Mouse (Mus musculus) adrenal gland, postnatal 10 days (tissue): Measurements from ENCODE around the gene Sergef. TPM values are rescaled to one million over a fixed set of nuclear protein-coding genes. Genes with fewer than 3 reads are reported as not detected.

Experiments used
- DNase-seq: peaks from one replicate; pipeline ENCODE4 v3.0.0; 2021; ENCODE audit warnings: mixed read lengths
- total RNA-seq, 2 experiments: library from RNA; stranded (reverse); gene quantifications; 2 replicates each; pipeline ENCODE4 v1.2.3; 2021

Gene Sergef
- total RNA-seq, 2 experiments from 2014 or later, result 9.7 to 14.4 TPM

DNA sequence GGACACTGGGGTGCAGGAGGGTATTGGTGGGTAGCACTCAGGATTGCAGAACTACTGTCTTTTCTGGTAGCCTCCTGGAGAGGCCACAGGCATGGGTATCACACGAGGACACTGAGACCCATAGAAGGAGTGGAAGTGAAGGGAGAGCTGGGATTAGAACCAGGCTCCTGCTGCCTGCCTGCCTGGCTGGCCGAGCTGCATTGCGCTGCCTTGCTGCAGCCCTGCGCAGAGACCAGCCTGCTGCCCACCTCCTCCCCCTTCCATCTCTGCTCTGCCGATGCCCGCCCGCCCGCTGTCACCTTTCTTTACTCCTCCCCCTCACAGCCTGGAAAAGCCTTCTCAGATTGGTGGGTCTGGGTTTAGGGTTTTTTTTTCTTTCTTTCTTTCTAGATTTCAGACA is 239.3 kb downstream of the Sergef start:
- no peak for DNase-seq

DNA sequence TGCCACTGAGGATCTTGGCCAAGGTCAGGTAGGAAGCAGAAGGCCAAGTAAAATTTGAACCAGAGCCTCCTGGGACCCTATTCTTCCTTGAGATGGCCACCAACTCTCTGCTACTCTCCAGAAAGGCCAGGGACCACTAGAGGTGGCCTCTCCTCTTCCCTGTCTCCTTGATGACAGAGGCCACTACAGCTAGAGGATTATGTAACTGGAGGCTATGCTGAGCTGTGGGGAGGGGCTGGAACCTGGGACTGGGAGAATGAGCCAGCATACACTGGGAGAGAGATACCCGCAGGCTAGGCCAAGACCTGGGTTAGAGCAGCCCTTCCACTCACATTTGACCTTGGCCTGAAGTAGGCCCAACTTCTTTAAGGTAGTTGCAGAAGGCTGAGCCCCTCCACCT is 239.9 kb downstream of the Sergef start:
- no peak for DNase-seq

GRCm38 (mm10) chr7:46398612-46399011 is 241.0 kb downstream of the Sergef start:
- no peak for DNase-seq

DNA sequence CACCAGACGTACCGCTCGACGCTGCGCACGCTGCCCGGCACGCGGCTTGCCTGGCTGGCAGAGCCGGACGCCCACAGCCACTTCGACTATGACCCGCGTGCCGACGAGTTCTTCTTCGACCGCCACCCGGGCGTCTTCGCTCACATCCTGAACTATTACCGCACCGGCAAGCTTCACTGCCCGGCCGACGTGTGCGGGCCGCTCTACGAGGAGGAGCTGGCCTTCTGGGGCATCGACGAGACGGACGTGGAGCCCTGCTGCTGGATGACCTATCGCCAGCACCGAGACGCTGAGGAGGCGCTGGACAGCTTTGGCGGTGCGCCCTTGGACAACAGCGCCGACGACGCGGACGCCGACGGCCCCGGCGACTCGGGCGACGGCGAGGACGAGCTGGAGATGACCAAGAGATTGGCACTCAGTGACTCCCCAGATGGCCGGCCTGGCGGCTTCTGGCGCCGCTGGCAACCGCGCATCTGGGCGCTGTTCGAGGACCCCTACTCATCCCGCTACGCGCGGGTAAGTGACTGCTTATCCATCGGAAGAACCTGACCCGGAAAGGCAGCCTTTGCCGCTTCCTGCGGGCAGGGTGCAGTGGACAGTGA is 241.8 kb downstream of the Sergef start:
- no peak for DNase-seq

- DNase-seq, result no peak
Observed at GRCm38 (mm10) chr7:46396928-46397731, 242.5 kb downstream of the Sergef start.

GRCm38 (mm10) chr7:46396231-46396927 is 243.2 kb downstream of the Sergef start, which contains the start of gene Kcnc1:
Gene Kcnc1 (plus strand): TSS chr7:46396497.
- peak; percentile 93 for DNase-seq

GRCm38 (mm10) chr7:46395571-46395970 is 244.0 kb downstream of the Sergef start:
- DNase-seq, result no peak

- no peak for DNase-seq
Observed at GRCm38 (mm10) chr7:46394933-46395332, 244.7 kb downstream of the Sergef start.

GRCm38 (mm10) chr7:46393718-46394511 is 245.7 kb downstream of the Sergef start:
- no peak for DNase-seq

Other genes starting within 250 kb of the Sergef start
- 1 to 10 TPM in 1 of 2 experiments, under 1 TPM in 1; 0.63 to 1.7 TPM for gene Kcnc1, start 243.3 kb downstream of the Sergef start, total RNA-seq
- gene Tph1, start 32.7 kb upstream of the Sergef start, total RNA-seq, result not detected
- 10 to 100 TPM; 10.1 to 10.2 TPM for gene Saal1, start 70.9 kb upstream of the Sergef start, total RNA-seq
- gene Saa3, start 75.9 kb upstream of the Sergef start, total RNA-seq, result 1 to 10 TPM in 1 of 2 experiments, not detected in 1; 1.2 TPM
- gene Saa4, start 92.8 kb upstream of the Sergef start, total RNA-seq, result 10 to 100 TPM in 1 of 2 experiments, 1 to 10 TPM in 1; 3.2 to 10.9 TPM
- gene Saa1, start 103.2 kb upstream of the Sergef start, total RNA-seq, result under 1 TPM in 1 of 2 experiments, not detected in 1; 0.63 TPM
- gene Saa2, start 112.0 kb upstream of the Sergef start, total RNA-seq, result not detected
- gene Hps5, start 156.3 kb upstream of the Sergef start, total RNA-seq, result 10 to 100 TPM; 21.7 to 21.9 TPM
- 10 to 100 TPM; 36.1 to 37.1 TPM for gene Gtf2h1, start 156.3 kb upstream of the Sergef start, total RNA-seq
- gene Ldha, start 201.7 kb upstream of the Sergef start, total RNA-seq, result 100 to 1,000 TPM; 693 to 863 TPM
- not detected for gene Ldhc, start 221.4 kb upstream of the Sergef start, total RNA-seq